Mouse (Mus musculus): Measurements from ENCODE around the gene Bcl6b. TPM values are rescaled to one million over a fixed set of nuclear protein-coding genes. Genes with fewer than 3 reads are reported as not detected.

Gene Bcl6b
- 10 to 100 TPM; 26.1 to 32.5 TPM for total RNA-seq (2021)
- long read RNA-seq, experiment 1, partial matches to known transcripts, result 5 of 7 reads
- long read RNA-seq, experiment 1, other reads (novel, unspliced or antisense), result 1 of 7 reads
- long read RNA-seq, experiment 2, partial matches to known transcripts, result 14 of 16 reads
- long read RNA-seq, experiment 2, other reads (novel, unspliced or antisense), result 0 of 16 reads

DNA sequence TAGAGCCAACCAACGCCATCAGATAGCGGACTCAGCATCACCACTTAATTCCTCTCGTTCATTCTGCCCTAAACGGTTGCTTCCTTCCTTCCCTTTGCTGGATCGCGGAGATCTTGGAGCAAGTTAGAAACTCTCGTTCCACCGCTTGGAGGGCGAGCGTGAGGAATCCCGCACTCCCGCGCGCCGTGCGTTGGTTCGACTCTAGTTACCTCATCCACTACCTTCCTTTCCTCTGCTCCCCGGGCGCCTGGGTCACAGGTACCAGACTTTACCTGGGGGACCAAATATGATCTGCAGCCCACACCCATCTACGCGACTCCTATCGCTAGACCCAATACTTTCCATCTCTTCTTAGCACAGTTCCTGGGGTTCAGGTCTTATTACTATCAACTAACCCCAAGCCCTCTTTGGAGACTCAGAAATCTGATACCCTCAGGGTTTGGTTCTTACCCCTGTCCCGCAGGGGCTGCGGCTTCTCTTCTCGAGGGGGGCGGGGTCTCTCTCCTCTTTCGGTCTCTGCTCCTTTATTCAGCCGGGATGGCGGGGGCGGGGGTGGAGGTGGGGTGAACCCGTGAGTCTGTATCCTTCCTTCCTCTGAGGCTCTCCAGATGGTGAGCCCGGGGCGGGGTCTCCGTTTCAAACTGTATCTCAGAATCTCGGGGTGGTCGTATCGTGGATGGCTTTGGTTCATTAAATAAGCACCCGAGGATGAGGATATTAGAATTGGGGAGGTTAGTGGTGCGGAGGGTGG lies at the start of gene Bcl6b:
Gene Bcl6b (minus strand): TSS at position 539 of the 751 bp plus-strand sequence.
- peak; percentile 58 for DNase-seq

GRCm38 (mm10) chr11:70278961-70279360 lies 49.4 kb upstream of the Bcl6b start:
- DNase-seq, result no peak
- intact Hi-C loops (cut with DNase I), result no loop called here

More for the DNA sequence above, at the start of gene Bcl6b:
- intact Hi-C loops (cut with DNase I), result no loop called here

DNA sequence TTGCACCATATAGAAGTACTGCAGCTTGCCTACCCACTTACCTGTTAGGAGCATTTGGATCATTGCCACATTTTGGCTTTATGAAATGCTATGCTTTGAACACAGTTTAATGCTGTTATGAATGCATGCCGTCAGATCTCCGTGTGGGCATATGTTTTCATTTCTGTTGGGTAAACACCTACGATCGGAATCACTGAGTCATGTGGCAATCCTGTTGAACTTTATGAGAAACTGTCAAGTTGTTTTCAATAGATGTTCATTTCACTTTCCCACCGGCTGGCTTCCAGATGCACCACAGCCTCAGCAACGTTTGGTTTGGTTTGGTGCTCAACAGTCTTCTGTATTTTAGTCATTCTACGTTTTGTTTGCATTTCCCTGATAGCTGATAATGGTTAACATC lies 42.0 kb upstream of the Bcl6b start:
- DNase-seq, result no peak
- intact Hi-C loops (cut with DNase I), result no loop called here

GRCm38 (mm10) chr11:70266405-70266804 lies 36.8 kb upstream of the Bcl6b start:
- peak; percentile 42 to 52 for DNase-seq
- intact Hi-C loops (cut with DNase I), result no loop called here

DNA sequence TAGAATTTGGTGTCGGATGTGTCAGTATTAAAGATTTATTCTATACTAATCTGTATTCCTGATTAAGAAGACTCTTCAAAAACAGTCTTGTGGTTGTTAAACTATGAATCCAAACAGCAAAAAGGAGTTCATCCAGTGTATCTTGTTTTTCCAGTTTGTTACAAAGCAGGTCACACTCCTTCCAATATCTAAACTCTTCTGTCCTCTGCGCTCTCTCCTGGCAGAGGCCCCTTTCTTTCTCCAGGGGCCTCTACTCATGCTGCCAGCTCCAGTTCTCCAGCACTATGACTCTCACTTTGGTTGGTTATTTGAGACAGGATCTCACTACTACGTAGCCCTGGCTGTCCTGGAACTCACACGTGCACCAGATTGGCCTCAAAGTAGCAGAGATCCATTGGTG lies 36.2 kb upstream of the Bcl6b start:
- intact Hi-C loops (cut with DNase I), result no loop called here
- no peak for DNase-seq

DNA sequence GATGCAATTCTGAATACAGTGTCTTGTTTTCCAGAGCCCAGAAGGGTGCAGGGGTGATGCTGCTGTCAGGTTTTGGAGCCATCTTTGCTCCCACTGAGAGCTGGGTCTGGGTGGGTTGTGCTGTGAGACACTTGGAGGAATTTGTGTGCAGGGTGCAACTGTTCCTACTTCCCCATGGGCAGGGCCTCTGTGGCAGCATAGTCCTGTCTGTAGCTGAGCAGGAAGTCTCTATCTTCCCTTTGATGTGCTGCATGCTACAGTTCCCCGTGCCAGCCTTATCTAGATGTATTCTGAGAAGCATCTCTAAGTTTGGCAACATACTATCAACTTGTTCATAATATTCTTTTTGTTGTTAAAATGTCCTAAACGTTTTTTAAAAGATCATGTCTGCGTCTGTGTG lies 35.7 kb upstream of the Bcl6b start:
- no peak for DNase-seq
- intact Hi-C loops (cut with DNase I), result no loop called here

DNA sequence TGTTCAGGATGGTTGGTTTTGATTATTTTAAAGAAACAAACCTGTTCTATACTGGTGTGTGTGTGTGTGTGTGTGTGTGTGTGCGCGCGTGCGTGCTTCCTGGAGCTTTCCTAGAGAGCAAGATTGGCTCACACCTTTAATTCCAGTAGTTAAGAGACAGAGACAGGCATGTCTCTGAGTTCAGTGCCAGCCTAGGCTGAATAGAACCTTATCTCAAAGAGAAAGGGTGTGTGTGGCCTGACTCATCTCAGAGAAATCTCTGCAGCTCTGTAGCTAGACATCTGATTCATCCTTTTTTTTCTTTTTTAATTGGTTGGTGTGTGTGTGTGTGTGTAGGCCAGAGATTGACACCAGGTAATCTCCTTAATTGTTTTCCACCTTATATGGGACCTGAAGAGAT lies 29.4 kb upstream of the Bcl6b start:
- intact Hi-C loops (cut with DNase I), result no loop called here
- DNase-seq, result no peak

DNA sequence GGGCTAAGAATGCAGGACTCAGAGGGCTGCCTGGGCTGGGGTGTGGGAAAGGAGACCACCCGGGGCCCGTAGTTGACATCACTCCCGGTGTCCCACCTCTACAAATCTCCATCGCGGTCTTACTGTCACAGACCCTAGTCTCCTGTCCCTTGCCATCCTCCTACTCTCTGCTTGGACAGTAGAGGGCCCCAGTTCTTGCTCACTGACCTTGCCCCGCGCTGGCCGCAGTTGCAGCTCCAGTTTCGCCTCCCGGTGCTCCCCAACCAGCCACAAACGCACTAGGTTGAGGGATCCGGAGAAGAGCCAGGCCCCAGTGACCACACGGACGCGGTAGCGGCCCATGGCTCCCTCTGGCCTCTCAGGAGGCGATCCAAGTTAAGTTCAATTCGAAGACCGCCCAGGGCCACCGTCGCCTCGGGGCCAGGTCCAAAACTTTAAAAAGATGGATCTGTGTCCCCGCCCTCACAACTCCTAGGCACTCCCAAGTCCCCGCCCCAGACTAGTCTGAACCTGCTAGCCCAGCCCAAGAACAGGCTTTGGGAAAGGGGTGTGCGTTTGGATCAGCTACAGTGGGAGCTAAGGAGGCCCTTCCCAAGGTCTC lies 25.4 kb upstream of the Bcl6b start, which contains the start of gene Alox12:
Gene Alox12 (minus strand): TSS at position 423 of the 601 bp plus-strand sequence.
- intact Hi-C loops (cut with DNase I), result loop anchor here (1.0 kb wide), 1 partner anchor 54 kb away; no protein-coding TSS in a partner anchor
- DNase-seq, result peak; percentile 59 to 63

GRCm38 (mm10) chr11:70254337-70254736 lies 24.7 kb upstream of the Bcl6b start:
- intact Hi-C loops (cut with DNase I), result no loop called here
- DNase-seq, result no peak

DNA sequence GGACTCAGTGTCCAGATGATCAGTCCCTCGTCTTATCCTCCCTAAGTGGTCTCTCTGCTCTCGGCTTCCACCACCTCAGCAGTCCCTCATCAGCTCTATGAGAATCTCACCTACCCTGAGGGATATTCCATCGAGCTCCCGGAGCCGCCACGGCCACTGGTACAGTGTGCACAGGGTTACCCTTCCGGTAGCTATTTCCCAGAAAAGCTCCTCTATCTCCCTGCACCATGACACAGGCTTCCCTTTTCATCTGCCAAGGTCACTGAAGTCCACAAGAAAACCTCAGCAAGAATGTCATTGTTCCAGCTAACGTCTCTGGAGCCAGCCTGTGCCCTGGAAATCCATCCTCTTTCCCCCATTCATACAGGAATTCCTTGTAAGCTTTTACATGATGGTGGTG lies 22.3 kb upstream of the Bcl6b start:
- no peak for DNase-seq
- intact Hi-C loops (cut with DNase I), result no loop called here

DNA sequence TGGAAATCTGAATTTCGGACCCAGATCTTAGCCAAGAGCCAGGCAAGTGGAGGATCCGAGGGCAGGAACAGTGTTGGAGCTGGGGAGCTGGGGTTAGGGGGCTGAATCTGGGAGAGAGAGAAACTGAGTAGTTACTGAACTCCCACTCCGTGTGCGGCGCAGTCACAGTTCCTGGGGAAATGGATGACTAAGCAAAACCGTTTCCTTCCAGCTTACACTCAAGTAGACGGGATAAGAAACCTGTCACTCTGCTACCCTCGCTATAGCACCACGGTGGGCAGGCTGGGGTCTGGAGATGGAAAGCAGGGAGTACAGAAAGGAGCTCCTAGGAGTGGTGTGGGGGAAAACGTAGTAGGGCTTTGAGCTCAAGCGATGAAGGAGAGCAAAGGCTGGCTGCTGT lies 20.6 kb upstream of the Bcl6b start:
- intact Hi-C loops (cut with DNase I), result no loop called here
- DNase-seq, result no peak

- intact Hi-C loops (cut with DNase I), result loop anchor here (10.0 kb wide), 1 partner anchor 258 kb away; the partner anchor contains the start of gene Tm4sf5
- peak; percentile 70 to 85 for DNase-seq
Measured at GRCm38 (mm10) chr11:70247136-70247845, 17.7 kb upstream of the Bcl6b start.

- intact Hi-C loops (cut with DNase I), result loop anchor here (10.0 kb wide), 1 partner anchor 262 kb away; the partner anchor contains the start of gene Tm4sf5
- no peak for DNase-seq
Measured at GRCm38 (mm10) chr11:70242591-70242990, 13.0 kb upstream of the Bcl6b start.

GRCm38 (mm10) chr11:70239541-70240279 lies 10.1 kb upstream of the Bcl6b start, which contains the start of the genes Gm21988 and Rnasek:
Gene Gm21988 (minus strand): TSS chr11:70239830.
Gene Rnasek (minus strand): TSS chr11:70239842.
- peak; percentile 75 to 84 for DNase-seq
- intact Hi-C loops (cut with DNase I), result loop anchor here (10.0 kb wide), 1 partner anchor 265 kb away; the partner anchor contains the start of gene Tm4sf5

DNA sequence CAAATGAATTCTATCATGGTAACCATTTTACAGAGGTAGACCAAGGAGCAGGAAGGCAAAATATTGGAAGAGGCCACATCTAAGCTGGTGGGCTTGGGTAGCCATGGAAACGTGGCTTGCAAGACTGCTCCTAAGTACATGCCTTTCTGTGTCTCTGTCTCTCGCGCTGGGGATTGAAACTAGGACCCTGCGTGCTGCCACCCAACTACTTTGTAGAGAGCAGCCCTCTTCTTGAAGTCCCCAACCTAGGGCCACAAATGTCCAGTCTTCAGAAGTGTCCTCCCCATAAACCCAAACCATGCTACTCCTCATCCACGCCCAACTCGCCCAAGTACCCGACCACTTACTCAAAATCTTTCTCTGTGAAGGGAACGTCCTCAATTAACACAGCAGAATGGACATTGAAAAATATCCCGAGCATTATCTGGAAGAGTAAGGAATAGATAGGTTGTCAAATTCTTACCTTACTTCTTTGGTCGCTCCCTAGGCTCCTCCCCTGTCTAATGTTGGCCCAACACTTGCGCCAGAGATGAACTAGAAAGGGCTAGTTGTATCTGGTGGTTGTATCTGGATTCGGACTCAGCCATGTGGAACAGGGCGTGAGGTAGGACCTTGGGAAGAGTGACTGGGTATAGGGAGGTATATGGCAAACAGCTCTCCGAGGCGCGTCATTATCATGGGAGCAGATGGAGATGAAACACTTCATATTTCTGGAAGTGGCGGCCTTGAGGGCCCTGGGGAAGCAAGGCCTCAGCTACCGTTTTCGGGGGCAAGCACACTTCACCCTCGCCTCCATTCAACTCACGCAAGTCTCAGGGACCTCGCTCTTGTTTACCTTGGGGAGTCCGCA lies 9.2 kb upstream of the Bcl6b start:
- no peak for DNase-seq
- intact Hi-C loops (cut with DNase I), result no loop called here

DNA sequence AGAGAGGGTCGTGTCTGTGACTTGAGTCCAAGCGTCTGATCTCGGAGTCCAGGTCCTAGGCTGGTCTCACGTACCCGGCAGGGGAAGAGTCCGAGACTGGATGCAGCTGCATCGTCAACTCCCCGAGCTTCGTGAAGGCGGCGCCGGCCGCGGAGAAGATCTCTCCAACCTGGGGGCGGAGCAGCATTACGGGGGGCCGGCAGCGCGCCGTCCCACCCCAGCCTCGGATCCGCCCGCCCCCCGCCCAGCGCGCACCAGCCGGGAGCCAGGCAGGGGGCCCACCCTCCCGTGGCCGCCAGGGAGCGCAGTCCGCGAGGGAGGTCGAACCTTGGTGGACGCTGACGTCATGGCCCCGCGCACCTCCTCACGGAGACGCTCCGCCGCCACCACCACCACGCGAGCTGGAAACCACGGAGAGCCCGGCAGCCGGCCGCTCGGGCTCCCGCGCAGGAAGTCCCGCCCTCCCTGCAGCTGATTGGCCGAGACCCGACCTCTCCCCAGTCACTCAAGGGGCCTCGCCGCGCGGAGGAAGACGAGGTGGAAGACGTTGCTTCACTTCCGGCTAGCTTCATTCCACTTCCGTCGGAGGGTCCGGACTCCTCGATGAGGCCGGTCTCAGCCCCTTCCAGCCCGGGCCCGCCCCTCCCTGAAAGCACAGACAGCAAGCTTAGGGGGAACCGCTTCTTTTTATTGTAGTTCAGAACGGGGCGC lies 8.0 kb upstream of the Bcl6b start, which contains the start of gene 0610010K14Rik:
Gene 0610010K14Rik (minus strand): TSS at position 458 of the 711 bp plus-strand sequence.
- DNase-seq, result peak; percentile 99
- intact Hi-C loops (cut with DNase I), result no loop called here

DNA sequence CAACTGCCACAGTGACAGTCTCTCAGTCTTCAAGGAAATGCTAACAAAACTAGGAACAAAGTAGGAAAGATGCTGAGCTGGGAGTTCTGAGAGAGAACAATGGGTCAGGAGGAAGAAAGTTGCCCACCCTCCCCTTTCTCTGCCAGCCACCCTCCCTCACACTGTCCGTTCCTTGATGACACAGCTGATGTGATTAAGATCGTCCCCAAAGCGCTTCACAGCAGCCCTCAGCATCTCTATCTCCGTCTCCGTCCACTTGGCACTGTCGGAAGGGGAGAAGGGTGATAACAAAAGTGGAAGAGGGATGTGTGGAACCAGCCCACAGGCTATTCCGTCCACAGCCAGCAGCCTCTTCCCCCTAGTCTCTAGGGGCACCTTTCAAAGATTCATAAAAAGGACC lies 7.1 kb upstream of the Bcl6b start:
- no peak for DNase-seq
- intact Hi-C loops (cut with DNase I), result no loop called here

- intact Hi-C loops (cut with DNase I), result no loop called here
- DNase-seq, result no peak
Measured at GRCm38 (mm10) chr11:70235254-70235900, 5.8 kb upstream of the Bcl6b start.
